In the genomic region with DNA sequence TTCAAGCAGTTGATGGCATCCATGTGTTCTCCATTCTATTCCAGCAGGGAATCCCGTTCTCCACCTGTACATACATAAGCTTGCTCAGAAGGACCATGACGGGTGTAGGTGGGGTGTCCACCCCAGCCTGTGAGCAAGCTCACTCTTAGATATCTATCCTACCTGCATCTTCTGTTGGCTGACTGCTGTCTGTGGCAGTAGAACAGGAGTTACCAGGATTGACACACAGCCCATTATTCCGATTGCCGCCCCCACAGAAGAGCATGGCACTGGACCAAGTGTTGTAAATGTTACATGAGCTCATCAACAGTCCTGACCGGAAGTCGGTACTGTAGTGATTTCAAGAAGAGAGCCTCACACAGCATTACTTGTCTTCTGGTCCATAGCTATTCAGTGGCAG, we compare ENCODE assay signal across 30 mouse cellular contexts.
A peak's percentile ranks its signal among the peaks of the same experiment; 100 is the strongest.
DNase-seq lines count a peak whose midpoint lies in the region; ATAC-seq and TF ChIP-seq lines count a peak whose summit lies in the region.
"Had no signal": no experiment of that assay in that cellular context is flagged by ENCODE, and none has a peak within 500 bp of the region (broad histone marks: within the 10 kb centered on the region; RNA-seq: fewer than 3 reads in every experiment).

No protein-coding gene starts in this region.

- H3K9ac ChIP-seq in liver, postnatal 0 days (replicated peaks) = no peak overlapping the region
- no peak overlapping the region for H3K9ac ChIP-seq in liver, embryonic 12.5 days
- H3K9ac ChIP-seq: heart, embryonic 15.5 days; limb, embryonic 15.5 days; midbrain, embryonic 15.5 days; neural tube, embryonic 13.5 days had no signal

- TF ChIP-seq CTCF in liver, postnatal 0 days (IDR thresholded peaks at IDR 0.05; ENCODE audit: low read depth) = no peak

- DNase-seq in heart, postnatal 10 days = peak; percentile 13 to 49
- no peak for DNase-seq in heart, postnatal 36 days
- peak; percentile 39 for DNase-seq in liver, postnatal 0 days
- DNase-seq in NIH3T3 (ENCODE audit: low read depth) = peak; percentile 20
- DNase-seq in fat pad, adult 2 months (ENCODE audit: extremely low read depth, low read depth, low spot score) = peak; percentile 62
- DNase-seq in ovary, postnatal 36 days (ENCODE audit: low spot score) = no peak
- DNase-seq: adrenal gland, adult 2 months; B cell, adult 2 months; cerebellum, adult 8-10 months; gastrocnemius, postnatal 14 days; heart, adult 2 months; kidney, postnatal 36 days; left cerebral cortex, postnatal 4 days; lung, adult 18-20 months; lung, postnatal 4 days; thymus, postnatal 25 days had no signal

- WGBS in liver, postnatal 0 days (ENCODE audit: insufficient replicate concordance) = 77% methylated on average over 6 of the region's 6 CpGs
- 80% methylated on average over 6 of the region's 6 CpGs for WGBS in liver, embryonic 12.5 days (ENCODE audit: insufficient replicate concordance)

- no peaks in the 10 kb centered on the region for H3K36me3 ChIP-seq in liver, postnatal 0 days (replicated peaks; ENCODE audit: insufficient read depth, low read length)
- no peaks in the 10 kb centered on the region for H3K36me3 ChIP-seq in liver, embryonic 12.5 days
- H3K36me3 ChIP-seq: embryonic facial prominence, embryonic 10.5 days; forebrain, embryonic 10.5 days; G1E; heart, embryonic 15.5 days; hindbrain, embryonic 10.5 days; limb, embryonic 15.5 days; midbrain, embryonic 15.5 days; neural tube, embryonic 13.5 days had no signal

- H3K27ac ChIP-seq in liver, postnatal 0 days (ENCODE audit: low read depth) = no peak overlapping the region
- no peak overlapping the region for H3K27ac ChIP-seq in liver, embryonic 12.5 days
- H3K27ac ChIP-seq: embryonic facial prominence, embryonic 10.5 days; forebrain, embryonic 10.5 days; heart, adult 2 months; heart, embryonic 15.5 days; hindbrain, embryonic 10.5 days; limb, embryonic 15.5 days; midbrain, embryonic 15.5 days; neural tube, embryonic 13.5 days had no signal

- TF ChIP-seq EP300 in liver, postnatal 0 days (IDR thresholded peaks at IDR 0.05; ENCODE audit: low read depth) = no peak

- H3K27me3 ChIP-seq in liver, postnatal 0 days (ENCODE audit: insufficient read depth, low read length) = no peaks in the 10 kb centered on the region
- no peaks in the 10 kb centered on the region for H3K27me3 ChIP-seq in liver, embryonic 12.5 days (replicated peaks)
- H3K27me3 ChIP-seq: CH12.LX; heart, embryonic 15.5 days; limb, embryonic 15.5 days; midbrain, embryonic 15.5 days; neural tube, embryonic 13.5 days had no signal

- H3K4me1 ChIP-seq in liver, postnatal 0 days (ENCODE audit: insufficient read depth) = 0 out of 2 replicates have a peak, but pooled peaks cover 3% of the 10 kb centered on the region
- H3K4me1 ChIP-seq in liver, embryonic 12.5 days = no peaks in the 10 kb centered on the region
- H3K4me1 ChIP-seq: embryonic facial prominence, embryonic 10.5 days; forebrain, embryonic 10.5 days; hindbrain, embryonic 10.5 days; limb, embryonic 15.5 days; midbrain, embryonic 15.5 days; neural tube, embryonic 13.5 days had no signal

- H3K9me3 ChIP-seq in liver, postnatal 0 days (ENCODE audit: low read length) = no peaks in the 10 kb centered on the region
- no peaks in the 10 kb centered on the region for H3K9me3 ChIP-seq in liver, embryonic 12.5 days (replicated peaks)
- H3K9me3 ChIP-seq: embryonic facial prominence, embryonic 10.5 days; forebrain, embryonic 10.5 days; G1E; heart, embryonic 15.5 days; hindbrain, embryonic 10.5 days; limb, embryonic 15.5 days; midbrain, embryonic 15.5 days; neural tube, embryonic 13.5 days had no signal

- ATAC-seq in liver, postnatal 0 days = peak; percentile 67
- no peak for ATAC-seq in liver, embryonic 12.5 days
- ATAC-seq: forebrain, embryonic 16.5 days; hindbrain, embryonic 16.5 days; intestine, embryonic 16.5 days; midbrain, embryonic 15.5 days had no signal

- intact Hi-C loops in heart, postnatal 10 days (cut with DNase I) = no loop called here
- intact Hi-C loops in heart, postnatal 36 days (cut with DNase I) = no loop called here

- no peak overlapping the region for H3K4me2 ChIP-seq in liver, postnatal 0 days (ENCODE audit: low read depth, low read length)
- H3K4me2 ChIP-seq in liver, embryonic 12.5 days = no peak overlapping the region
- H3K4me2 ChIP-seq: heart, embryonic 15.5 days; limb, embryonic 15.5 days; midbrain, embryonic 15.5 days; neural tube, embryonic 13.5 days had no signal

- no peak overlapping the region for H3K4me3 ChIP-seq in liver, postnatal 0 days (ENCODE audit: low read depth, low read length)
- no peak overlapping the region for H3K4me3 ChIP-seq in liver, embryonic 12.5 days
- H3K4me3 ChIP-seq: embryonic facial prominence, embryonic 10.5 days; forebrain, embryonic 10.5 days; heart, adult 2 months; heart, embryonic 15.5 days; hindbrain, embryonic 10.5 days; limb, embryonic 15.5 days; midbrain, embryonic 15.5 days; myocyte; neural tube, embryonic 13.5 days had no signal

Comparison
In these comparisons a context has a peak if more than half of its experiments do, and no peak if none do; other contexts are left out.
1. DNase-seq: peak in heart, postnatal 10 days (2 of 2), liver, postnatal 0 days (single experiment), NIH3T3 (single experiment) and fat pad, adult 2 months (single experiment); none in heart, postnatal 36 days (0 of 2) and ovary, postnatal 36 days (single experiment).